Mouse (Mus musculus) thymus, adult 2 months (tissue): ENCODE measurements around the gene Rxfp4. TPM values are rescaled to one million over a fixed set of nuclear protein-coding genes. Genes with fewer than 3 reads are reported as not detected.
A peak's percentile ranks its signal among the peaks of the same experiment; 100 is the strongest.

Source experiments
- DNase-seq: peaks from one replicate; pipeline ENCODE4 v3.0.0; 2021
- H3K27ac ChIP-seq: fragments of 200-500 bp; 2 replicates; pipeline ENCODE4 v1.5.1; 2012; ENCODE audit warnings: low read length, control low read depth; ENCODE audit not compliant: control insufficient read depth, insufficient read depth
- H3K27me3 ChIP-seq: fragments of 200-500 bp; 2 replicates; pipeline ENCODE4 v1.6.1; 2012; ENCODE audit warnings: mild to moderate bottlenecking, low read length, moderate library complexity, mixed read lengths; ENCODE audit not compliant: control insufficient read depth, insufficient read depth
- H3K36me3 ChIP-seq: fragments of 200-500 bp; 2 replicates; pipeline ENCODE4 v1.6.1; 2012; ENCODE audit warnings: mild to moderate bottlenecking, low read length, moderate library complexity; ENCODE audit not compliant: control insufficient read depth, insufficient read depth
- H3K4me1 ChIP-seq: fragments of 200-500 bp; replicated peaks from 2 replicates; pipeline ENCODE4 v1.6.1; 2012; ENCODE audit warnings: low read length; ENCODE audit not compliant: control insufficient read depth, insufficient read depth
- H3K4me3 ChIP-seq: fragments of 200-500 bp; 2 replicates; pipeline ENCODE4 v1.5.1; 2012; ENCODE audit warnings: mild to moderate bottlenecking, low read length, control low read depth, moderate library complexity; ENCODE audit not compliant: control insufficient read depth, insufficient read depth
- CTCF ChIP-seq: fragments of 200-500 bp; IDR thresholded peaks from 2 replicates; pipeline ENCODE4 v1.5.1; 2012; ENCODE audit warnings: mild to moderate bottlenecking, control low read depth, low read length, moderate library complexity, borderline replicate concordance; ENCODE audit not compliant: control insufficient read depth, poor library complexity, insufficient read depth; ENCODE audit errors: extremely low read depth
- POLR2A ChIP-seq: fragments of 200-500 bp; IDR thresholded peaks from 2 replicates; pipeline ENCODE4 v1.6.1; 2012; ENCODE audit warnings: mild to moderate bottlenecking, low read length, control low read depth, moderate library complexity; ENCODE audit not compliant: control insufficient read depth, poor library complexity, insufficient read depth; ENCODE audit errors: extremely low read depth
- WGBS: fragments of 180-500 bp; shearing (Covaris S2); methylation state at CpG from one replicate; pipeline ENCODE4 v1.1.7; 2018; 5-methylcytosine and 5-hydroxymethylcytosine counted together
- polyA plus RNA-seq: library from polyadenylated mRNA; depleted of rRNA; stranded (reverse); fragments of >200 nt; gene quantifications from 2 replicates; pipeline ENCODE4 v1.2.3, GENCODE M21; 2012

Gene Rxfp4
- polyA plus RNA-seq, 1 experiment = not detected

DNA sequence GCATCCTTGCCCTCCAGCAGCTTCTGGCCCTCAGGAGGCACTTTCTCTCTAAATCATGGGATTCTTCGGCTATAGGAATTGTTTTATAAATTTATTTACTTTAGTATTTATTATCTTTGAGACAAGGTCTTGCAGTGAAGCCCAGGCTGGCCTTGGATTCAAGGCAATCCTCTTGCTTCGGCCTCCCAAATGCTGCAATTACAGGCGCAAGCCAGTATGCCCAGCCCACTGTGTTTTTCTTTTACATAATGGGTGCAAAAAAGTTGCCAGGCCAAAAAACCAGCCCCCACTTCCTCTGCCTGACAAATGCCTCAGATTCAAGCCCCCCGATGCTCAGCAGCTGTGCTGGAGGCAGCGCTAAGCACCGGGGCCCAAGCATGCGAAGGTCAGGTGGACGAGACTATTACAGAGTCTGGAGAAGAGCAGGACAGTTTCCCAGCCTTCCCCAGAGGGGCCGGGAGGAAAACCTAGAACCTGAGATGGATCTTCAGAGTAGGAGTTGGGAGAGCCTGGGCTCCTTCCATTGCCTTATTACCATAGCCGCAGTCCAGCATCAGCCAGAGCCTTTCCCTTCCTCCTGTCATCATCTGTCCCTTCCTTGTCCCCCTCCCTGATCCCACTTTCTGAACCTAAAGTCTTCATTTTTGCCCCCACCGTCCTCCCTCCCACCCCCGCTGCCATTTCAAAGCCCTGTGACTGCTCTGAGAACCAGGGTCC, 4.3 kb downstream of the Rxfp4 start:
- Histone ChIP-seq H3K36me3 (peaks cover 42% of the 10 kb centered on the region), H3K27me3 (no peaks in the 10 kb centered on the region), H3K4me3 (no peak overlapping the region), H3K27ac (no peak overlapping the region), H3K4me1 (no peaks in the 10 kb centered on the region)
- 90% methylated on average over 12 of the region's 12 CpGs for WGBS
- TF ChIP-seq CTCF (no peak), POLR2A (no peak)
- no peak for DNase-seq

DNA sequence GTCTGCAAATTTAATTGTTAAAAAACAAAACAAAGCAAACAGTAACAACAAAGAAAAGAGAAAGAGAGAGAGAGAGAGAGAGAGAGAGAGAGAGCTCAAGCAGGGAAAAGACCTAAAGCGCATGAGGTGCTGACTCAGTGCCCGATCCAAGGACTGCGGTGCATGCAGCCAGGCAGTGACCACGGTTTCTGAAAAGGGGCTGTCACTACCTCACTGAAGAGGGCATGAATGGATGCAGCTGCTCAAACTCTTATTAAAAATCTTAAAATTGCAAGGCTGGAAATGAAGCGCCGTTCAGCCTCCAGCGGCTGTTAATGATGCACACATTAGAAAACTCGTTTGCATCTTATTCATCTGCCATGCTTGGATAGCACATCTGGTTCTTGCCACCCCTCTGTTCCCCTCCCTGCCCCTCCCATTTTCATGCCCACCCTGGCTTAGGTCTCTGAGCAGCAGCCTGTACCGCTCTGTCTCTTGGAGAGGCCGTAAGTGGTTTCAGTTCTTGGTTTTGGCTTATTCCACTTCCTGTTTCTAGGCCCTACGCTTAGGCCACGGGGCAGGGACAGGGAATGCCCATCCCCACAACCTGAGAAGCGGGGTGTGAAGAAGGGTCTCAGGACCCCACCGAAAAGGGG, 5.0 kb downstream of the Rxfp4 start:
- H3K4me1 ChIP-seq = no peaks in the 10 kb centered on the region
- DNase-seq = no peak
- H3K27ac ChIP-seq = no peak overlapping the region
- no peak overlapping the region for H3K4me3 ChIP-seq
- no peaks in the 10 kb centered on the region for H3K27me3 ChIP-seq
- WGBS = 78% methylated on average over 14 of the region's 14 CpGs
- peaks cover 49% of the 10 kb centered on the region for H3K36me3 ChIP-seq
- TF ChIP-seq POLR2A = no peak
- no peak for TF ChIP-seq CTCF

DNA sequence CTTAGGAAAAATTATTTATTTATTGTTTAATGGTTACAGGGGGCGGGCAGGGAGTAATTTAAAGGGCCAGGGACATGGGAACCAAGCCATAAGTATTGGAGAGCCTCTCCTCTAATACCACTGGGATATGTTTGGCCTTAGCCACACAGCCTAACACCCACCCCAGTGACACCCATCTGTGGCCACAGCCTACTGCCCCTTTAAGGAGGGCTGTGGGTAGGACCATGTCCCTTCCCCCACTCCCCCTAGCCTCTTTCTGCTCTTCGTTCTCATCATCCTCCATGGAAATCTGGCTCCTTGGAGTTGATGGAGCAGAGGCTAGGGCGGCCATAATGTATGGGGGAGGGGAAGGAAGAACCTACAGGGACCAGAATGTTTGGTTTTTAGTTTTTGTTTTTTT, 5.9 kb downstream of the Rxfp4 start:
- Histone ChIP-seq H3K4me3 (no peak overlapping the region), H3K36me3 (peaks cover 57% of the 10 kb centered on the region), H3K27me3 (no peaks in the 10 kb centered on the region), H3K4me1 (no peaks in the 10 kb centered on the region), H3K27ac (no peak overlapping the region)
- 94% methylated on average over 3 of the region's 3 CpGs for WGBS
- no peak for DNase-seq
- TF ChIP-seq CTCF (no peak), POLR2A (no peak)

DNA sequence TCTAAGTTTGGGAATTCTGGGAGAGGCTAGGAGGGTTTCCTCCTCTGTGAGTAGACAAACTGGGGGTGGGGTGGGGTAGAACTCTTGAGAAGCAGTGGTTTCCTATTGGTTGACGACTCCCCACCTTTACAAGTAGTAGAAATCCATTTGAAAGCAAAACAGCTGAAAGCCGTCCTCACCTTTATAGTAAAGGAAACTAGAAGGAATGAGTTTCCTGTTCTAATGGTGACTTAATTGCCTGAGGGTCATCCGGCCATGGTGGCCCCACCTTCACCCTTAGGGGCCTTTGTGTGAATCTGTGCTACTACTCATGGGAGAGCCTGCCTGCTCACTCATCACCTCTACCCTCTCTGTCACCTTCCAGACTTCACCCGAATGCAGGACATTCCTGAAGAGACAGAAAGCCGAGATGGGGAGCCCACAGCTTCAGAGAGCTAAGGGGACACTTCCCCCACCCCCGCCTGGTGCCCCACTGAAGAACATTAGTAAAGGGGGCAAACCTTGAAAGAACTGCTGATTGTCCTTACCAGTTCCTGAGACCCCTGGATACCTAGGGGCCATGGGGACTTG, 6.4 kb downstream of the Rxfp4 start:
- no peak for DNase-seq
- no peak overlapping the region for H3K27ac ChIP-seq
- H3K36me3 ChIP-seq = peaks cover 63% of the 10 kb centered on the region
- no peaks in the 10 kb centered on the region for H3K27me3 ChIP-seq
- 96% methylated on average over 6 of the region's 6 CpGs for WGBS
- no peak for TF ChIP-seq CTCF
- no peak for TF ChIP-seq POLR2A
- no peaks in the 10 kb centered on the region for H3K4me1 ChIP-seq
- H3K4me3 ChIP-seq = no peak overlapping the region

DNA sequence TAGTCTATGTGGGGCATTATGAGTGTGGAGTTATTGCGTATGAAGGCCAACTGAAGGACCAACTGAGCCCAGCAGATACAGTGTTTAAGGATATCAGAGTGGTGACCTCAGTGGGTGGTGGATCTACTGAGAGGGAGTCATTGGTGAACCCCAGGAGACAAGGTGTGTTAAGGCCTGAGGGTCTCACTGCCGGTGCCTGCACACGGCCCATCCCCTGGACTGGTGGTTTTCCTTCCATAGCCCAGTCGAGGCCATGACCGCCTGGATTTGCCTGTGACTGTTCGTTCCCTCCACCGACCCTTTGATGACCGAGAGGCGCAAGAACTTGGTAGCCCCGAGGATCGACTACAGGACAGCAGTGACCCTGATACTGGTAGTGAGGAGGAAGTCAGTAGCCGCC, 7.0 kb downstream of the Rxfp4 start:
- TF ChIP-seq CTCF (no peak), POLR2A (no peak)
- H3K27ac ChIP-seq = no peak overlapping the region
- no peak for DNase-seq
- peaks cover 66% of the 10 kb centered on the region for H3K36me3 ChIP-seq
- H3K4me1 ChIP-seq = no peaks in the 10 kb centered on the region
- 95% methylated on average over 12 of the region's 12 CpGs for WGBS
- no peaks in the 10 kb centered on the region for H3K27me3 ChIP-seq
- no peak overlapping the region for H3K4me3 ChIP-seq

DNA sequence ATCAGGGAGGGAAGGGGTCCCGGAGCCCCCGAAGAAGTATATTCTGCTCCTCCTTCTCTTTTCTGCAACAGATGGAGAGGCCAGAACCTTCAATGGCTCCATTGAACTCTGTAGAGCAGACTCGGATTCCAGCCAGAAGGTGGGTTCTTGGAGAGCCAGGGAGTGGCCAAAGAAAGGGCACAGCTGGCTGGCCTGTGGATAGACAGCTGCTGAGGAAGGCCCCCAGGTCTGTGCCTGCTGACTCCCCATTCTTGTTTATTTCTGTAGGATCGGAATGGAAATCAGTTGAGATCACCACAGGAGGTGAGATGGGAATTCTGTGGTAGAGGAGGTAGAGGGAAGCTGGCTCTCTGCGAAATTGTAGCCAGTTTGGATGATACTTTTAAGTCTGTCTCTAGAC, 9.9 kb downstream of the Rxfp4 start:
- WGBS = 94% methylated on average over 5 of the region's 5 CpGs
- TF ChIP-seq CTCF (no peak), POLR2A (no peak)
- Histone ChIP-seq H3K27me3 (no peaks in the 10 kb centered on the region), H3K4me3 (no peak overlapping the region), H3K27ac (no peak overlapping the region), H3K36me3 (peaks cover 89% of the 10 kb centered on the region), H3K4me1 (no peaks in the 10 kb centered on the region)
- no peak for DNase-seq

DNA sequence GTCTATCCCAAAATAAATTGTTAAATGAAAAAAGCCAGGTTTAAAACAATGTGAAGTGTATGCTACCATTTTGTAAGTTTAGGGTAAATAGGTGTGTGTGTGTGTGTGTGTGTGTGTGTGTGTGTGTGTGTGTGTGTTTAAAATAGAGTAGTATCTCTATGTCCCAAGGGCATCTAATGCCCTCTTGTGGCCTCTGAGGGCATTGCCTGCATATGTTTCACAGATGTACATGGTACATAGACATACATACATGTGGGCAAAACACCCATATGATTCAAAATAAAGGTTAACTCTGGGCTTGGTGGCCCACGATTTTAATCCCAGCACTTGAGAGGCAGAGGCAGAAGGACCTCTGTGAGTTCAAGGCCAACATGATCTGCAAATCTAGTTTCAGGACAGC, 12.3 kb downstream of the Rxfp4 start:
- Histone ChIP-seq H3K27ac (no peak overlapping the region), H3K27me3 (no peaks in the 10 kb centered on the region), H3K4me1 (no peaks in the 10 kb centered on the region), H3K4me3 (no peak overlapping the region), H3K36me3 (peaks cover 89% of the 10 kb centered on the region)
- peak; percentile 68 for DNase-seq
- WGBS = 70% methylated on average over 1 of the region's 1 CpGs
- TF ChIP-seq CTCF = no peak
- no peak for TF ChIP-seq POLR2A
